Comparison of ENCODE assay signal across 8 mouse cellular contexts in the genomic region with DNA sequence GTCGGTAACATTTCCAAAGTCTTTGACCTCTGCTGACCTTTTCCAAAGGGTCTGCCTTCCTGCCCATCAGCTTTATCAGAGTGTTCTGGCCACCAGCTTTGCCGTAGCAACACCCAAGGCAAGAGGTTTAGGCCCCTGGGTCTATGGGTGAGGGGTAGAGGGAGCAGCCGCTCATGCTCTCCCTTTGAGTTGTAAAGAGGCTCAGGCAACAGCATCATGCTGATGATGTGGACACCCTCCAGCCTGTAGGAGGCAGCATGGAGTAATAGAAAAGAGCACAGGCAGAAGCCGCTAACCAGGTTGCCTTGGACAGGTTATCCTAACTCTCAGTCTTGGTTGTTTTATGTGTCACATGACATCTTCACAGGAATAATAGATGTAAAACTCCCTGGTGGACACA.
A peak's percentile ranks its signal among the peaks of the same experiment; 100 is the strongest.
DNase-seq lines count a peak whose midpoint lies in the region; ATAC-seq and TF ChIP-seq lines count a peak whose summit lies in the region.

No protein-coding gene starts in this region.

- no peak overlapping the region for H3K4me3 ChIP-seq in cerebellum, adult 2 months (replicated peaks; ENCODE audit: insufficient read depth, low read depth, low read length)
- no peak overlapping the region for H3K4me3 ChIP-seq in liver, adult 2 months (ENCODE audit: insufficient read depth, low read depth, low read length)
- no peak overlapping the region for H3K4me3 ChIP-seq in liver, embryonic 12.5 days
- no peak overlapping the region for H3K4me3 ChIP-seq in stomach, postnatal 0 days (ENCODE audit: low read depth, low read length)

- no peak overlapping the region for H3K4me2 ChIP-seq in liver, embryonic 12.5 days
- H3K4me2 ChIP-seq in stomach, postnatal 0 days (replicated peaks; ENCODE audit: low read depth) = no peak overlapping the region

- TF ChIP-seq POLR2A in cerebellum, adult 2 months (IDR thresholded peaks at IDR 0.05; ENCODE audit: borderline replicate concordance, insufficient read depth, low read length) = no peak
- no peak for TF ChIP-seq POLR2A in liver, adult 2 months (IDR thresholded peaks at IDR 0.05; ENCODE audit: extremely low read depth, insufficient read depth, low read length)

- peak; percentile 16 to 20 for DNase-seq in cerebellum, adult 2 months
- DNase-seq in cerebellum, adult 11 months = no peak
- DNase-seq in liver, adult 2 months (ENCODE audit: extremely low read depth, low read depth, low spot score) = peak; percentile 9
- peak; percentile 28 for DNase-seq in c-Kit-positive CD71-positive TER-119-negative erythroid progenitor cells, embryonic 14.5 days (ENCODE audit: low read depth)
- DNase-seq in kidney, postnatal 14 days = peak; percentile 21
- DNase-seq in stomach, postnatal 0 days (ENCODE audit: low spot score) = peak; percentile 56
- DNase-seq in urinary bladder, adult 18-20 months (ENCODE audit: low spot score in 2 of 2) = no peak

- peak; percentile 24; the same call in 1 of the 2 replicates for TF ChIP-seq CTCF in cerebellum, adult 2 months (IDR thresholded peaks at IDR 0.05; ENCODE audit: borderline replicate concordance, insufficient read depth, low read depth, low read length)
- TF ChIP-seq CTCF in liver, adult 2 months (IDR thresholded peaks at IDR 0.05; ENCODE audit: low read depth, low read length) = peak; percentile 35; the same call in 1 of the 2 replicates
- TF ChIP-seq CTCF in stomach, postnatal 0 days (IDR thresholded peaks at IDR 0.05; ENCODE audit: low read depth) = peak; percentile 74

- H3K9me3 ChIP-seq in liver, embryonic 12.5 days (replicated peaks) = no peaks in the 10 kb centered on the region
- H3K9me3 ChIP-seq in stomach, postnatal 0 days (ENCODE audit: control insufficient read depth, low read length) = no peaks in the 10 kb centered on the region

- 77% methylated on average over 4 of the region's 4 CpGs for WGBS in cerebellum, adult 2 months
- 97% methylated on average over 4 of the region's 4 CpGs for WGBS in liver, adult 2 months
- WGBS in liver, embryonic 12.5 days (ENCODE audit: insufficient replicate concordance) = 75% methylated on average over 4 of the region's 4 CpGs
- 80% methylated on average over 4 of the region's 4 CpGs for WGBS in stomach, postnatal 0 days

- H3K27ac ChIP-seq in cerebellum, adult 2 months (ENCODE audit: insufficient read depth, low read length) = no peak overlapping the region
- no peak overlapping the region for H3K27ac ChIP-seq in liver, adult 2 months (replicated peaks; ENCODE audit: insufficient read depth, low read depth, low read length)
- H3K27ac ChIP-seq in liver, embryonic 12.5 days = no peak overlapping the region
- no peak overlapping the region for H3K27ac ChIP-seq in stomach, postnatal 0 days (replicated peaks)

- no peaks in the 10 kb centered on the region for H3K36me3 ChIP-seq in liver, adult 2 months (ENCODE audit: control insufficient read depth, insufficient read depth, low read length)
- H3K36me3 ChIP-seq in liver, embryonic 12.5 days = peaks cover 4% of the 10 kb centered on the region; the same call in 1 of the 2 replicates
- no peaks in the 10 kb centered on the region for H3K36me3 ChIP-seq in stomach, postnatal 0 days (ENCODE audit: control insufficient read depth, insufficient read depth, low read length)

- H3K4me1 ChIP-seq in cerebellum, adult 2 months (ENCODE audit: control insufficient read depth, insufficient read depth, low read length) = no peaks in the 10 kb centered on the region
- no peaks in the 10 kb centered on the region for H3K4me1 ChIP-seq in liver, adult 2 months (ENCODE audit: control insufficient read depth, insufficient read depth, low read length)
- H3K4me1 ChIP-seq in liver, embryonic 12.5 days = no peaks in the 10 kb centered on the region
- H3K4me1 ChIP-seq in stomach, postnatal 0 days (replicated peaks; ENCODE audit: control insufficient read depth, insufficient read depth) = no peaks in the 10 kb centered on the region

- no peak overlapping the region for H3K9ac ChIP-seq in liver, adult 2 months (ENCODE audit: low read depth, low read length)
- no peak overlapping the region for H3K9ac ChIP-seq in liver, embryonic 12.5 days
- no peak overlapping the region for H3K9ac ChIP-seq in stomach, postnatal 0 days (ENCODE audit: low read length)

- no peak for TF ChIP-seq EP300 in stomach, postnatal 0 days (optimal IDR thresholded peaks at IDR 0.05)

- H3K79me2 ChIP-seq in liver, adult 2 months (ENCODE audit: control insufficient read depth, insufficient read depth, low read length) = no peaks in the 10 kb centered on the region

- no peaks in the 10 kb centered on the region for H3K27me3 ChIP-seq in cerebellum, adult 2 months (ENCODE audit: control insufficient read depth, insufficient read depth, low read length)
- H3K27me3 ChIP-seq in liver, adult 2 months (ENCODE audit: control insufficient read depth, insufficient read depth, low read length) = no peaks in the 10 kb centered on the region
- H3K27me3 ChIP-seq in liver, embryonic 12.5 days (replicated peaks) = no peaks in the 10 kb centered on the region
- H3K27me3 ChIP-seq in stomach, postnatal 0 days (ENCODE audit: control insufficient read depth, insufficient read depth, low read length) = no peaks in the 10 kb centered on the region

- no peak for ATAC-seq in liver, embryonic 12.5 days
- ATAC-seq in stomach, postnatal 0 days (ENCODE audit: low FRiP score, low TSS enrichment) = peak; percentile 58

Comparison
In these comparisons a context has a peak if more than half of its experiments do, and no peak if none do; other contexts are left out.
1. DNase-seq: peak in cerebellum, adult 2 months (2 of 2), liver, adult 2 months (single experiment), c-Kit-positive CD71-positive TER-119-negative erythroid progenitor cells, embryonic 14.5 days (single experiment), kidney, postnatal 14 days (single experiment) and stomach, postnatal 0 days (single experiment); none in cerebellum, adult 11 months (single experiment) and urinary bladder, adult 18-20 months (0 of 2).
2. CTCF ChIP-seq: peak in every context shown above with its lines; median percentile 74 in stomach, postnatal 0 days; 35 in liver, adult 2 months; 24 in cerebellum, adult 2 months.